Mouse (Mus musculus) ES-CJ7 (cell line): ENCODE measurements around the gene Bud31.
"Not testable (repeated sequence)": the region's sequence is repeated elsewhere in the genome, so short reads cannot be mapped to it uniquely, and the experiment has no call there.

Experiments
- DNase-seq: peaks from one replicate; pipeline ENCODE4 v3.0.0; 2011; ENCODE audit warnings: low read depth, low spot score

Gene Bud31

GRCm38 (mm10) chr5:145139571-145140519 is at the start of gene Bud31, which contains the start of gene Pdap1:
Gene Bud31 (plus strand): TSS chr5:145140362.
Gene Pdap1 (minus strand): TSS chr5:145140238.
- peak; percentile 90 for DNase-seq

DNA sequence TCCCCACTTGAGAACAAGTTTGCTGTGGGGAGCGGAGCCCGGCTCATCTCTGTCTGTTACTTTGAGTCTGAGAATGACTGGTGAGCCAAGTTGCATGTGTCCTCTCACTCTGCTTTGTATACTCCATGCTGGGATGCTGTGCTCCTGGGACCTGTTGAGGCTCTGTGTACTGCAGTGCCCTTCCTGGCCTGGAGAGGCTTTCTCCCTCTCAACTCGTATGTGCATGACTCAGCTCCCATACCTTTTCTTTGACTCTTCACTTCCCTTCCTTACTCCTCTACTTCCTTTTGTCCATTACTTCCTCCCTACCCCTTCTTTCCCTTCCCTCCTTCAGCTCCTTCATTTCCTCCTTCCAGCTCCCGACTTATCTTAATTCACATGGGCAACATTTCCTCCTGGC is 44.0 kb upstream of the Bud31 start:
- DNase-seq: no peak

DNA sequence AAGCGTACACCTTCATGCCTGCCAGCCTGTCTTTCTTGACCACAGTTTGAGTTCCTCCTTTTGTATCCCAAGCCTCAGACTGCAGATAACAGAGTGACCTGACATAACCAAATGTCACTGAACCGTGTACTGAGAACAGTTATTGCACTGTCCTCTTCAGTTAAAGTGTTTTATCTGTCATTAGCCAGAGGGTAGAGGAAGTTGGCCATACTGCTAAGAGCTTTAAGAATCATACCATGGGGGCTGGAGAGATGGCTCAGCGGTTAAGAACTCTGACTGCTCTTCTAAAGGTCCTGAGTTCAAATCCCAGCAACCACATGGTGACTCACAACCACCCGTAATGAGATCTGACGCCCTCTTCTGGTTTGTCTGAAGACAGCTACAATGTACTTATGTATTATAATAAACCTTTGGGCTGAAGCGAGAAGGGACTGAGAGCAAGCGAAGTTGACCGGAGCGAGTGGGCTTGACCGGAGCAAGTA is 41.8 kb upstream of the Bud31 start:
- DNase-seq: no peak

- no peak for DNase-seq
These were observed 39.2 kb upstream of the Bud31 start for GRCm38 (mm10) chr5:145100960-145101359.

DNA sequence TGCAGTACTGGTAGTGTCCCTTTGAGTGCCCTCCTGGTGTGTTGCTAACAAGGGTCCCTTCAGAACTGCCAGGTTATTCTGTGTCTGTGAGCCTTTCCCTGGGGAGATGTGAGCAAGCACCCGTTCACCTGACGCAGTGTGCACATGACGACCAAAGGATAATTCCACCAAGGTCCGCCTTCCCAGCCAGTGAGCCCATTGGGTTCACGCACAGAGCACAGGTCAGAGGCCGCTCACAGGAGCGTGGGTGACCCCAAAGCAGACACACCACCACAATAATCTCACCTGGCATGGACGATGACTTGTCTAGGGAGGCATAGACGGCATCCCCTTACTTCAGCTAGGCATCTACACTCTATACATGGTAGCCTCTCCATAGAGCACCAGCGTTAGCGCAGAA is 38.7 kb upstream of the Bud31 start:
- DNase-seq: not testable (repeated sequence)

DNA sequence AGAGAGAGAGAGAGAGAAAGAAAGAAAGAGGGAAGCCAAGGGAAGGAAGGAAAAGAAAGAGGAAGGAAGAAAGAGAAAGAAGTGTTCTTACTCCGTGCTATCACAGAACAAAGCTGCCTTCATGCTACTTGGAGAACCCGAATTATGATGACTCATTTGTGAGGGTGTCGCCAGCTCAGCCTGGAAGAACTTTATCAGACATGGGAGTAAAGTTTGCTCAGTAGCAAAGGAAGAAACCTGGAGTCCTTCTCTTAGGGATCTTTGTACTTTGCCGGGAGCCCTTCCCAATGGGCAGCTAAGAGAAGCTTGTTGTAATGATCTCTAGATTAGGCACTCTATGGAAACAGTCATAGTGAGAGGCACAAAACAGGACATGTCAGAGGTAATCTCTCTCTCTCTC is 37.5 kb upstream of the Bud31 start:
- DNase-seq: no peak

- DNase-seq: no peak
These were observed 35.8 kb upstream of the Bud31 start for GRCm38 (mm10) chr5:145104328-145104727.

DNA sequence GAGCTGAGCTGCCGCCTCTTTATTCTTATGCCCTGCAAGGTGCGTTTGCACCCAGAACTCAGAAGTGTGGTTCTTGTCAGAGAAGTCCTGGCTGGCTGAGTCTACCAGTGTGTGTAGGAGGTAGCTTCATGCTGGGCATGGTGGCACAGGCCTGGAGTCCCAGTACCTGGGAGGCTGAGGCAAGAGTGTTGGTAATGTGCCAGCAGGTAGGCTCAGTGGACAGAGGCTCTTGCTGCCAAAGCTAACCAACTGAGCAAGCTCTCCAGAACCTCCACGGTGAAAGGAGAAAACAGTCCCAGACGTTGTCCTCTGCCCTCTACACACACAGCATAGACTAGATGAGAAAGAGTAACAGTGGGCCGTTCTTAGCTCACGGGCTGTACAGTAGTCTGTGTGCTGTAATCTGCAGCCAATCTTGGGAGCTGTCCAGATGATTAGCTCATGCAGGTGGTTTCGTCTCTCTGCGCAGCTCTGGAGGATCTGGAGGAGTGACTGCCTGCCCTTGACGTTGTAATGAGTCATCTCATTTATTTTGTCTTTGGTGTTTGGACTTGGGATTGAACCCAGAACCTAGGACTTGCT is 34.4 kb upstream of the Bud31 start:
- DNase-seq: no peak

- DNase-seq: no peak
These were observed 29.8 kb upstream of the Bud31 start for GRCm38 (mm10) chr5:145110401-145110800.

DNA sequence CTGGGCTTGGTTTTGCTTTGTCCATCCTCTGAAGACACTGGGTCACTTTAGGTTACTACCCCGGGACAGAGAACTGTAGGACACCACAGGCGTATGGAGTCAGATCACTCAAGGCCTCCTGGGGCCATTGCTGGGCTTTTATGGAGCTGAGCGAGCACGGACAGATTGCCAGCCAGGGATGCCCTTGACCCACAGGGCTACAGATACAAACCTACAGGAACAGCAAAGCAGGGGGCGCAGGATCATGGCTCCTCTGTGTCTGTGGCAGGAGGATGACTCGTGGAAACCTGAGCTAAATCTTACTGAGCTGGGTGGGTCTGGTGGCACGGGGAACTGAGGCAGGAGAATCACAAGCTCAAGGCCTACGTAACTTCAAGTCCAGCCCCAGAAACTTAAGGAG is 27.6 kb upstream of the Bud31 start:
- DNase-seq: no peak

- no peak for DNase-seq
These were observed 26.7 kb upstream of the Bud31 start for GRCm38 (mm10) chr5:145113416-145113815.

- peak; percentile 84 for DNase-seq
These were observed 26.0 kb upstream of the Bud31 start, which contains the start of gene Arpc1b for GRCm38 (mm10) chr5:145114071-145114605. Gene Arpc1b (plus strand): TSS chr5:145114215.

DNA sequence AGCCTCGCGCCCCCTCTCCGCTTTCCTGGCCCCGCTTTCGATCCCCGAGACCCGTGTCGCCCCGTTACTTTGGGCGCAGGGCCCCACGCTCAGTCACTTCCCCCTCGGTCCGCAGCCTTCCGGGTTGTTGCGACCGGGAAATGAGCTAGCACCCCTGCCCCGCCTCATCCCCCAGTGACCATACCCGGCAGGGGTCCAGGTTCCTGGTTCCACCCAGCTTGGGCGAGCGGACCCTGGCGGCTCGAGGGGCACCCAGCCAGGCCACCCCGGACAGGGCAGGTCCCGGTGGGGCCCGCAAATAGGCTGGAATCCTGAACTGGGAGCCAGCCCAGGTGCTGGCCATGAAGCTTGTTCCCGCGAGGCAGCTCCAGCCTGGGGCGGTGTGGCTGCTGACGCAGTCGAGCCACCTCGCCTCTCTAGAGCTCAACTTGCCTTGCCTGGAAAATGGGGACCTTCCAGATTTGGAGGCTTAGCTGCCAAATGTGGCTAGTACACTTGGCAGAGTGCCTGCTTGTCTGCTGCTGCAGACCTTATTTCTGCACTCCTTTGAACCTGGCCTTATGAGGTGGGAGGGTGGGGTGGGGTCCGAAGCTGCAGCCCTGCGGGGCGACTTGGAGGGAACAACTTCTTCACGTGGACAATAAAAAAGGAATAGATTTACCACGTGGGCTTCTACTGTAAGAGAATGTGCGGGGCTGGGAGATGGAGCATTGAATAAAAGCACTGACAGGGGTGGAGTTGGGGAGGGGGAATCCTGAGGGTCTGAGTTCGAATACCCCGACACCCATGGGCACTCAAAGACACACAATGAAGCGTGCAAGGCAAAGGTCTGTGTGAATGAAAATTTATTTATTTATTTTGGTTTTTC is 25.3 kb upstream of the Bud31 start:
- peak; percentile 42 for DNase-seq

- DNase-seq: no peak
These were observed 24.4 kb upstream of the Bud31 start for GRCm38 (mm10) chr5:145115736-145116135.

GRCm38 (mm10) chr5:145116316-145116715 is 23.8 kb upstream of the Bud31 start:
- peak; percentile 41 for DNase-seq

DNA sequence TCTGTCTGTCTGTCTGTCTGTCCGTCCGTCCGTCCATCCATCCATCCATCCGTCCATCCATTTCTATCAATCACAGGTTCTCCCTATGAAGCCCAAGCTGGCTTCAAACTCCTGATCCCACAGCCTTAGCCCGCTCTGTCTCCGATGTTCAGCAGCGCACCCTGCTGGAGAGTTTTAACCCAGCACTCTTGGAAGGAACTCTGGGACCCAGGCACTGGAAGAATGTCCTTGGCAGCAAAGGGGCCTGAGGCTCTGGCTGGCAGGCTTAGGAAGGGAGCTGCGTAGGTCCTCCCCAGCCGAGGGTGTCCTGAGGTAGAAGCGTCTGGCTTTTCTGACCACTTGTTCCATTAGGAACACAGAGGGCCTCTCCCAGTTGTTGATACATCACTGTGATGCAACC is 23.2 kb upstream of the Bud31 start:
- DNase-seq: peak; percentile 87

DNA sequence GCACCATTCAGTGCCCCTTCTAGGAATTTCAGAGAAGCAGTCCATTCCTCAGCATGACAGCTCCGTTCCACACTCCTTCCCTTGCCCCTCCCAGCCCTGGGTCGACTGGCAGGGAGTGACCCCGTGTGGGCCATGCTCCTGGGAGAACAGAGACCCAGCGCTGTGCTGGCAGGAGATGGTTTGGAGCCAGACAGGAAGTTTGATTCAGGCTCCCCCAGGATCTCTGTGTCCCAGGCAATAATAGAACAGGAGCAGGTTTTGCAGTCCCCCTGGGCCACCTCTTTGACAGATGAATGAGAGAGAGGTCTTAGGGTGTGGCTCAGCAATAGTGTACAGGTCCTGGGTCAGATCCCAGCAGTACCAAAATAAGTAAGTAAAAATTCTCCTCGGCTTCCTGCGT is 22.2 kb upstream of the Bud31 start:
- DNase-seq: no peak

DNA sequence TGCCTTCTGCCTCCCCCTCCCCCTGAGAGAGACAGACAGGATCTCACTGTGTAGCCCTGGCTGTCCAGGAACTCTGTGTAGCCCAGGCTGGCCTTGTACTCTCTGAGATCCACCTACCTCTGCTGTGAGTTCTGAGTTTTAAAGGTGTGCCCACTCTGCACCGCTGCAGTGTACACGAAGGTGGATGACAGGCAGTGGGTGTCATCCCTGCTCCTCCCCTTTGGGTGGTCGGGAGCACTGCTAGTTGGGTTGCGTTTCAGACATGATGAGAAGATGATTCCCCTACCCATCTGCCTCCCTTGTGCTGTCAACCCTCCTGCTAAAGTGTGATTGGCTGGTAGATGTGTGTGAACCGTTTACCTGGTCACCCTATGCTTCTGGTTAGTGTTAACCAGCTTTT is 21.7 kb upstream of the Bud31 start:
- no peak for DNase-seq

DNA sequence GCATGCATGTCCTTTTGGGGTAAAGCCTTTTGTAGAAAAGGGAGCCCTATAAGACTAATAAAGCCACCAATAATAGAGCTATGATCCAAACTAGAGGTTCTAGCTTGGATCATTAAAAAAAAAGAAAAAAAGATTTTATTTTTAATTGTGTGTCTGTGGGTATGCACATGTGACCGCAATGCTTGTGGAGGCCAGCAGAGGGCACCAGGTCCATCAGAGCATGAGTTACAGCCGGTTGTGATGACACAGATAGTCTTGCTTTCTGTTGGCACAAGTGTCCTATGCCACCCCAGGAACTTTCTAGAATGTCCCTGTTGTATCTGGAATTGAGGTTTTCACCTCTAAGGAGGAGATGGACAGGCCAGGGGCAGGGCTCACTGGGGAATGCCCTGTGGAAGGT is 20.8 kb upstream of the Bud31 start:
- DNase-seq: peak; percentile 62

- no peak for DNase-seq
These were observed 19.2 kb upstream of the Bud31 start for GRCm38 (mm10) chr5:145120921-145121320.

GRCm38 (mm10) chr5:145123396-145123795 is 16.8 kb upstream of the Bud31 start:
- DNase-seq: no peak

- no peak for DNase-seq
These were observed 13.6 kb upstream of the Bud31 start for GRCm38 (mm10) chr5:145126580-145126979.
